Mouse (Mus musculus) CH12.LX (cell line): ENCODE data around the gene Oas2. TPM values are rescaled to one million over a fixed set of nuclear protein-coding genes. Genes with fewer than 3 reads are reported as not detected.

Source experiments
- DNase-seq: peaks from one replicate; pipeline ENCODE4 v3.0.0-alpha.2; 2013; ENCODE audit errors: extremely low read depth
- H3K27ac ChIP-seq: 2 replicates; pipeline ENCODE4 v1.5.1; 2012; ENCODE audit warnings: low read depth, mild to moderate bottlenecking, control low read depth, moderate library complexity; ENCODE audit not compliant: insufficient read depth
- H3K27me3 ChIP-seq: replicated peaks from 2 replicates; pipeline ENCODE3; 2012; ENCODE audit warnings: inconsistent platforms
- H3K36me3 ChIP-seq, 2 experiments: replicated peaks in 1 of 2; 2 replicates each; pipeline versions ENCODE3 to v1.6.1; 2012; ENCODE audit warnings: inconsistent platforms in 1 of 2, low read length in 1 of 2, mild to moderate bottlenecking in 1 of 2, mixed read lengths in 1 of 2, moderate library complexity in 1 of 2; ENCODE audit not compliant: control insufficient read depth in 1 of 2, insufficient read depth in 1 of 2
- H3K4me1 ChIP-seq, 2 experiments: 2 replicates each; pipeline ENCODE4 v1.6.1; 2012; ENCODE audit warnings: inconsistent platforms in 1 of 2, moderate library complexity in 1 of 2; ENCODE audit not compliant: insufficient read depth in 2 of 2, control insufficient read depth in 1 of 2
- H3K4me2 ChIP-seq: 2 replicates; pipeline ENCODE4 v1.6.1; 2012; ENCODE audit warnings: low read depth, mild to moderate bottlenecking, control low read depth; ENCODE audit not compliant: poor library complexity, insufficient read depth, severe bottlenecking
- H3K4me3 ChIP-seq, 3 experiments: fragments of 150-350 bp in 1 of 3; sonication (generic) in 1 of 3; replicated peaks in 1 of 3; 2 replicates each; pipeline versions ENCODE3 to v1.5.1; 2011 to 2012; ENCODE audit warnings: low read depth in 2 of 3, low read length in 2 of 3, mild to moderate bottlenecking in 2 of 3, moderate library complexity in 2 of 3, control low read depth in 1 of 3, improper control_type of control experiment in 1 of 3, inconsistent platforms in 1 of 3, mixed read lengths in 1 of 3; ENCODE audit not compliant: poor library complexity in 1 of 3
- H3K79me2 ChIP-seq: replicated peaks from 2 replicates; pipeline ENCODE4 v1.6.1; 2012; ENCODE audit warnings: mild to moderate bottlenecking, moderate library complexity; ENCODE audit not compliant: control insufficient read depth, poor library complexity, insufficient read depth, severe bottlenecking; ENCODE audit errors: extremely low read depth
- H3K9ac ChIP-seq: 2 replicates; pipeline ENCODE4 v1.6.1; 2012; ENCODE audit warnings: low read depth, mild to moderate bottlenecking, control low read depth, moderate library complexity; ENCODE audit not compliant: insufficient read depth
- H3K9me3 ChIP-seq: replicated peaks from 2 replicates; pipeline ENCODE3; 2012; ENCODE audit warnings: low read length, inconsistent platforms, mixed read lengths
- BHLHE40 ChIP-seq: IDR thresholded peaks from 2 replicates; pipeline ENCODE4 v1.6.1; 2011; ENCODE audit warnings: mild to moderate bottlenecking, low read depth, low read length, improper control_type of control experiment
- CHD2 ChIP-seq: IDR thresholded peaks from 2 replicates; pipeline ENCODE4 v1.6.1; 2011; ENCODE audit warnings: low read length, improper control_type of control experiment
- ETS1 ChIP-seq: conservative IDR thresholded peaks from 2 replicates; pipeline ENCODE4 v1.6.1; 2012; ENCODE audit warnings: low read depth, mild to moderate bottlenecking, inconsistent platforms, low read length, improper control_type of control experiment, moderate library complexity
- IRF4 ChIP-seq: IDR thresholded peaks from 2 replicates; pipeline ENCODE4 v1.6.1; 2014; ENCODE audit warnings: low read depth, mild to moderate bottlenecking, inconsistent platforms, low read length, improper control_type of control experiment
- KAT2A ChIP-seq: IDR thresholded peaks from 2 replicates; pipeline ENCODE4 v1.6.1; 2012; ENCODE audit warnings: low read length, improper control_type of control experiment, inconsistent platforms; ENCODE audit not compliant: insufficient replicate concordance
- MAFK ChIP-seq: IDR thresholded peaks from 2 replicates; pipeline ENCODE4 v1.6.1; 2011; ENCODE audit warnings: low read length, improper control_type of control experiment; ENCODE audit not compliant: insufficient replicate concordance
- MEF2A ChIP-seq: IDR thresholded peaks from 2 replicates; pipeline ENCODE4 v1.6.1; 2014; ENCODE audit warnings: low read depth, mild to moderate bottlenecking, inconsistent platforms, low read length, improper control_type of control experiment, borderline replicate concordance
- MYC ChIP-seq: IDR thresholded peaks from 2 replicates; pipeline ENCODE4 v1.6.1; 2011; ENCODE audit warnings: low read depth, mild to moderate bottlenecking, improper control_type of control experiment, low read length
- PAX5 ChIP-seq: IDR thresholded peaks from 2 replicates; pipeline ENCODE4 v1.6.1; 2012; ENCODE audit warnings: low read length, inconsistent platforms, mixed read lengths
- SMC3 ChIP-seq: IDR thresholded peaks from 2 replicates; pipeline ENCODE4 v1.6.1; 2011; ENCODE audit warnings: low read depth, low read length, improper control_type of control experiment
- USF1 ChIP-seq: IDR thresholded peaks from 2 replicates; pipeline ENCODE4 v1.6.1; 2014; ENCODE audit warnings: low read depth, mild to moderate bottlenecking, inconsistent platforms, low read length, improper control_type of control experiment
- USF2 ChIP-seq: conservative IDR thresholded peaks from 2 replicates; pipeline ENCODE4 v1.6.1; 2011; ENCODE audit warnings: low read depth, low read length, improper control_type of control experiment
- ZKSCAN1 ChIP-seq: IDR thresholded peaks from 2 replicates; pipeline ENCODE4 v1.6.1; 2012; ENCODE audit warnings: low read depth, inconsistent platforms, low read length, improper control_type of control experiment, borderline replicate concordance
- dilution Hi-C: fragments of 300-500 bp; cut with MboI; formaldehyde crosslinking; loops from 2 replicates; pipeline ENCODE4 v1.14.3; 2020; ENCODE audit warnings: low sequenced_read_pairs; ENCODE audit not compliant: extremely low pct_unique_long_range_greater_than_20kb, extremely low pct_ligation_motif_present
- in situ Hi-C: fragments of 300-500 bp; cut with MboI; formaldehyde crosslinking; loops from 3 replicates; pipeline ENCODE4 v1.14.3; 2019; ENCODE audit warnings: low sequenced_read_pairs, low pct_ligation_motif_present, low pct_unique_long_range_greater_than_20kb, mixed read lengths
- polyA plus RNA-seq: library from polyadenylated mRNA; unstranded; fragments of >175 nt; gene quantifications from 2 replicates; pipeline ENCODE4 v1.2.1, GENCODE M21; 2012; ENCODE audit warnings: low read depth; ENCODE audit not compliant: insufficient read length
- total RNA-seq, 2 experiments: library from RNA; depleted of rRNA; stranded (reverse); fragments of 300-350 nt in 1 of 2; fragments of >200 nt in 1 of 2; gene quantifications; 2 replicates each; pipeline ENCODE4 v1.2.3; 2012 to 2014

Oas2 gene
- total and polyA plus RNA-seq, 3 experiments: not detected

DNA sequence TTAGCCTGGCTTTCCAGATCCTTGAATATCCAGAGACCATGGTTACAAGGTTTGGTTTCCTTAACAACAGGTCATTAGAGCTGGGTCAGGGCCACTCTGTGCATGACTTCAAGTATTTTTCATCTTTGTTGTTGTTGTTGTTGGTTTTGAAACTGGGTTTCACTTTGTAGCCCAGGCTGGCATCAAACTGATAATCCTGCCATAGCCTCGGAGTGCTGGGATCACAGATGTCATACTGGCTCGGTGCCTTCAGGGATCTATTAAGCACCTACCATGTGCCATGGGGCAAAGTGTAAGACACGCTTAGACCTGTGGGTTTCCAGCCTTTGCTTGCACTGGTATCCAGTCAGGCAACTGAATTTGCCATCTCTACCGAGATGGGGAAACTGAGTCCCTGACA lies 47.2 kb downstream of the Oas2 start:
- Histone ChIP-seq H3K36me3 (no peaks in the 10 kb centered on the region), H3K4me2 (no peak overlapping the region), H3K27me3 (no peaks in the 10 kb centered on the region)
- TF ChIP-seq KAT2A (no peak), MAFK (no peak), SMC3 (no peak), IRF4 (no peak), MYC (no peak), CHD2 (no peak), USF2 (no peak), ZKSCAN1 (no peak), MEF2A (no peak)
- TF ChIP-seq, all 38 proteins: peak for 0
- no peak for DNase-seq
- Histone ChIP-seq H3K79me2 (no peaks in the 10 kb centered on the region), H3K4me3 (no peak overlapping the region), H3K9ac (no peak overlapping the region), H3K4me1 (peaks cover 16 to 72% of the 10 kb centered on the region in 2 experiments), H3K9me3 (no peaks in the 10 kb centered on the region), H3K27ac (no peak overlapping the region)
- in situ Hi-C loops (loop anchor here (25.0 kb wide), 1 partner anchor 190 kb away; the partner anchor contains the start of genes Plbd2 and Slc8b1), dilution Hi-C loops (no loop called here)

DNA sequence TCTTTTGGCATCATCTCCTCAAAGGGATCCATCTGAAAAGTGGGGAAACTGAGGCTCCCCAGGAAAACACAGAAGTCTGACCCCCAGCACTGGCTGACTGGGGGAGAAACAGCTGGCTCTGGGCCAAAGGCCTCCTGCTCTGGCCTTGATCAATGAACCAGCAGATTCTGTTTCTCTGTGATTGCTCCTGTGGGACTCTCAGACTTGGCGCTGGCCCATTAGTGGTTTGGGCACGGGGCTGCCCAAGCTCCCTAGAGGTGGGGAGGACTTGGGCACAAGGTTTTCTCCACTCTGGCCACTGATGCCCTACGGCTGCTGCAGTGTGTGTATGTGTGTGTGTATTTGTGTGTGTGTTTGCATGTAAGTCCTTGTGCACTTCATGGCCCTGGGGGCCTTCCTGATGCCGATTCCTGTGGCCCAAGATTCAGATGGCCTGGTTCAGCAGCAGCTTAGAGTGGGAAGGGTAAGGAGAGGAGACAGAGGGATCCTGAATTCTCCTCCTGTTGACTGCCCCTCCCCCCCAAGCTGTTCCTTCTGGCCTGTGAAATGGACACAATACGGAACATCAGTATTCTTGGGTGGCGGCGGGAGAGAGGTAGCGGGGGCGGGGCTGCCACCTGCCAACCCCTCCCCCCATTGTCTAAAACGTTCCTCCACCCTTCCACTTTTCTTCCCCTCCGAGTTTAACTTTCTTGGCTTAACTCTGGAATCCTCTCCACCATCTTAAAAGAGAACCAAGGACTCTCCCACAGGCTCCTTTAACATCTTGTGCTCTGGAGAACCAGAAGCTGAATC lies 48.5 kb downstream of the Oas2 start:
- dilution Hi-C loops: no loop called here
- in situ Hi-C loops: loop anchor here (25.0 kb wide), 1 partner anchor 189 kb away; the partner anchor contains the start of genes Plbd2 and Slc8b1
- Histone ChIP-seq H3K36me3 (no peaks in the 10 kb centered on the region), H3K79me2 (no peaks in the 10 kb centered on the region), H3K4me3 (no peak overlapping the region), H3K9me3 (no peaks in the 10 kb centered on the region), H3K27ac (no peak overlapping the region), H3K4me1 (peaks cover 19 to 74% of the 10 kb centered on the region in 2 experiments), H3K9ac (no peak overlapping the region), H3K4me2 (no peak overlapping the region), H3K27me3 (no peaks in the 10 kb centered on the region)
- DNase-seq: no peak
- TF ChIP-seq BHLHE40: 0 out of 2 replicates have a peak, but pooled peaks have one; percentile 27
- TF ChIP-seq SMC3: no peak
- no peak for TF ChIP-seq ETS1
- no peak for TF ChIP-seq USF1
- TF ChIP-seq PAX5: no peak
